Comparison of ENCODE assay signal across 7 mouse cellular contexts in genomic region chr6:120592031-120592681, GRCm38 (mm10).
DNase-seq lines count a peak whose midpoint lies in the region; ATAC-seq lines count a peak whose summit lies in the region.

No protein-coding gene starts in this region.

- peak overlapping the region; percentile 23; the same call in 1 of the 2 replicates for H3K4me3 ChIP-seq in midbrain, embryonic 10.5 days
- no peak overlapping the region for H3K4me3 ChIP-seq in midbrain, embryonic 16.5 days (ENCODE audit: low read depth, low read length)

- H3K27ac ChIP-seq in midbrain, embryonic 10.5 days (replicated peaks): peak overlapping the region; percentile 73
- no peak overlapping the region for H3K27ac ChIP-seq in midbrain, embryonic 16.5 days (ENCODE audit: low read length)

- H3K27me3 ChIP-seq in midbrain, embryonic 10.5 days (ENCODE audit: low read depth, poor library complexity, severe bottlenecking): no peaks in the 10 kb centered on the region
- H3K27me3 ChIP-seq in midbrain, embryonic 16.5 days (ENCODE audit: control insufficient read depth, insufficient read depth, low read depth, low read length): no peaks in the 10 kb centered on the region

- peak; percentile 31 for DNase-seq in midbrain, embryonic 10.5 days (ENCODE audit: low spot score)
- DNase-seq in gastrocnemius, adult 8-10 months (ENCODE audit: low spot score in 2 of 2): peak; percentile 60 to 69
- peak; percentile 64 for DNase-seq in kidney, adult 18-20 months
- peak; percentile 28 to 55 for DNase-seq in lung, postnatal 4 days

- no peak for ATAC-seq in midbrain, embryonic 16.5 days
- peak; percentile 69 for ATAC-seq in common myeloid progenitor, adult 5-6 weeks (replicated peaks; ENCODE audit: low read depth, poor library complexity, severe bottlenecking)
- ATAC-seq in monocyte, adult 5-6 weeks (replicated peaks; ENCODE audit: insufficient number of reproducible peaks, low FRiP score, low TSS enrichment, poor library complexity, severe bottlenecking): no peak

- H3K9me3 ChIP-seq in midbrain, embryonic 10.5 days (replicated peaks): no peaks in the 10 kb centered on the region
- no peaks in the 10 kb centered on the region for H3K9me3 ChIP-seq in midbrain, embryonic 16.5 days (replicated peaks; ENCODE audit: control insufficient read depth, low read length, poor library complexity, severe bottlenecking)

- 3% methylated on average over 17 of the region's 17 CpGs for WGBS in midbrain, embryonic 10.5 days
- WGBS in midbrain, embryonic 16.5 days: 4% methylated on average over 16 of the region's 17 CpGs

- H3K4me2 ChIP-seq in midbrain, embryonic 16.5 days (ENCODE audit: low read length): no peak overlapping the region

- peaks cover 14% of the 10 kb centered on the region for H3K4me1 ChIP-seq in midbrain, embryonic 10.5 days
- H3K4me1 ChIP-seq in midbrain, embryonic 16.5 days (ENCODE audit: control insufficient read depth, insufficient read depth, low read length): peaks cover 4% of the 10 kb centered on the region; the same call in 1 of the 2 replicates

- no peak overlapping the region for H3K9ac ChIP-seq in midbrain, embryonic 16.5 days (ENCODE audit: low read depth, low read length)

- no peaks in the 10 kb centered on the region for H3K36me3 ChIP-seq in midbrain, embryonic 10.5 days
- H3K36me3 ChIP-seq in midbrain, embryonic 16.5 days (ENCODE audit: control insufficient read depth, insufficient read depth, low read length): no peaks in the 10 kb centered on the region
